Mouse (Mus musculus): ENCODE data around the gene Qsox2. TPM values are rescaled to one million over a fixed set of nuclear protein-coding genes. Genes with fewer than 3 reads are reported as not detected.

Qsox2 gene
- polyA plus RNA-seq, 1 experiment from 2014 or later: 21.2 TPM

DNA sequence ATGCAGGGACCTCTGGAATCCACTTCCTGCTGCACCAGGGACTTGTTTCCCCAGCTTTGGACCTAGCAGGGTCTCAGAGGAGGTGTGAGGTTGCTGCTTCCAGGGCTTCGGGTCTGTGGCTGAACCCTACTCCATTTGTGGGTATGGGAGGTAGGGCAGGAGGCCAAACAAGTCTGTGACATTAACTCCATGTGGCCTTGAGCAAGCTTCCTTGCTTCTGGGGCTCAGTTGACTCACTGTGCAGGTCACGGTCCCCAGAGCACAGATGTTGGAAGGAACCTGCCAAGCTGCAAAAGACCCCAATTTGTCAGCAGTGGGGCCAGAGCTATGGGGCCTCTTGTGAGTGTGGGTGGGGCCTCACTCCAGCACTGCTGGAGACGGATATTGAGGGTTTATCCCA lies 53.0 kb downstream of the Qsox2 start:
- ATAC-seq (ENCODE audit: low read depth): no peak
- peaks cover 6% of the 10 kb centered on the region; the same call in 1 of the 2 replicates for H3K4me1 ChIP-seq (replicated peaks; ENCODE audit: control insufficient read depth, insufficient read depth, low read length)
- H3K36me3 ChIP-seq (ENCODE audit: control insufficient read depth, insufficient read depth, low read length): no peaks in the 10 kb centered on the region
- H3K27ac ChIP-seq (ENCODE audit: low read length): no peak overlapping the region
- no peak overlapping the region for H3K9ac ChIP-seq (ENCODE audit: low read length)
- no peak overlapping the region for H3K4me2 ChIP-seq (ENCODE audit: low read depth, low read length)
- no peaks in the 10 kb centered on the region for H3K9me3 ChIP-seq (ENCODE audit: control insufficient read depth, low read length)
- no peak overlapping the region for H3K4me3 ChIP-seq (ENCODE audit: low read length)
- WGBS: 30% methylated on average over 3 of the region's 3 CpGs
- no peaks in the 10 kb centered on the region for H3K27me3 ChIP-seq (ENCODE audit: control insufficient read depth, insufficient read depth, low read depth, low read length)

DNA sequence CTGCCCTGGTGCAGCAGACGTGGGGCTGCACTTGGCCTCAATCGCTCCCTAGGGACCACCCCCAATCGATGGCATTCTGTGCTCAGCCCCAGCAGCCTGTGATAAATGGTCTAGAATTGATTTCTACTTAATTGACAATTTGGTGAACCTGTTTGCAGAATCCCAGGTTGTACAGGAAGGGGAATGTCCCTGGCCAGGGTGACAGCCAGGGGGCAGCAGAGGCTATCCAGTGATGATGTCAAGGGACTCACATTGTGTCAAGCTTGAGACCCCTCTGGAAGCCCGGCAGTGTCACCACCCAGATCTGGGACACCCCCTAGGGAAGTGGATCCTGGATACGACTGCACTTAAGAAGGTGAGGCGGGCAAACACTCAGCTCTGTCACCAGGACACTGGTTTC lies 54.7 kb downstream of the Qsox2 start:
- no peak overlapping the region for H3K4me3 ChIP-seq (ENCODE audit: low read length)
- H3K27ac ChIP-seq (ENCODE audit: low read length): no peak overlapping the region
- WGBS: 16% methylated on average over 6 of the region's 6 CpGs
- ATAC-seq (ENCODE audit: low read depth): no peak
- no peak overlapping the region for H3K4me2 ChIP-seq (ENCODE audit: low read depth, low read length)
- H3K4me1 ChIP-seq (replicated peaks; ENCODE audit: control insufficient read depth, insufficient read depth, low read length): no peaks in the 10 kb centered on the region
- H3K36me3 ChIP-seq (ENCODE audit: control insufficient read depth, insufficient read depth, low read length): no peaks in the 10 kb centered on the region
- no peaks in the 10 kb centered on the region for H3K9me3 ChIP-seq (ENCODE audit: control insufficient read depth, low read length)
- no peak overlapping the region for H3K9ac ChIP-seq (ENCODE audit: low read length)
- no peaks in the 10 kb centered on the region for H3K27me3 ChIP-seq (ENCODE audit: control insufficient read depth, insufficient read depth, low read depth, low read length)

DNA sequence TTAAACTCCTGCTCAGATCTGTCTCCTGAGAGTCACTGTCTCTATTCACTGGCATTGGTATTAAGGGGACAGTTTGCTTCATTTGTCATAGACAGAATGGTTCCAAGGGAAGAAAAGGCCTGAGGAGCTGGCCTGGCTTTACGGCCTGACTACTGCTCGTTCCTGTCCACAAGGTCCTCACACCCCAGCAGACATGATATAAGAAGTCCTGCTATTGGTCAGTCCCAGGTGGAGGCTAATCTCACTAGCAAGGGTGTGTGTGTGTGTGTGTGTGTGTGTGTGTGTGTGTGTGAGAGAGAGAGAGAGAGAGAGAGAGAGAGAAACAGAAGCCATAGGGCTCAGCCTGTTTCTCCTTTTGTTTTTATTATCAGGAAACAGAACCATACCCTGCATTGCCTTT lies 60.1 kb downstream of the Qsox2 start:
- Histone ChIP-seq H3K4me1 (replicated peaks; ENCODE audit: control insufficient read depth, insufficient read depth, low read length) (no peaks in the 10 kb centered on the region), H3K27me3 (ENCODE audit: control insufficient read depth, insufficient read depth, low read depth, low read length) (peaks cover 5% of the 10 kb centered on the region; the same call in 1 of the 2 replicates), H3K9ac (ENCODE audit: low read length) (no peak overlapping the region), H3K36me3 (ENCODE audit: control insufficient read depth, insufficient read depth, low read length) (no peaks in the 10 kb centered on the region), H3K4me3 (ENCODE audit: low read length) (no peak overlapping the region), H3K4me2 (ENCODE audit: low read depth, low read length) (no peak overlapping the region), H3K27ac (ENCODE audit: low read length) (no peak overlapping the region), H3K9me3 (ENCODE audit: control insufficient read depth, low read length) (no peaks in the 10 kb centered on the region)
- ATAC-seq (ENCODE audit: low read depth): no peak
- 42% methylated on average over 2 of the region's 2 CpGs for WGBS

DNA sequence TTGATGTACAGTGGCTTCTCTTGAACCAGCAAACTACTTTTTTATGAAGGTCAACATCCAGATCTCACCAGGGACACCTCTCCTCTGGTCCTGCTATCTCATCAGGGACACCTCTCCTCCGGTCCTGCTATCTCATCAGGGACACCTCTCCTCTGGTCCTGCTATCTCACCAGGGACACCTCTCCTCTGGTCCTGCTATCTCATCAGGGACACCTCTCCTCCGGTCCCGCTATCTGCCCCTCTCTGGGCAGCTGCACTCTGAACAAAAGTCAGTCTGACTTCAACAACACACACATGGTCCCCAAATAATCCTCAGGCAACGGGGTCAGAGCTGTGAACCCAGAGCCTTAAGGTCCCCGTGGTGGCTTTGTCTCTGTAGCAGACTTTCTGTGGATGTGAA lies 60.6 kb downstream of the Qsox2 start:
- Histone ChIP-seq H3K4me3 (ENCODE audit: low read length) (no peak overlapping the region), H3K27ac (ENCODE audit: low read length) (no peak overlapping the region), H3K9me3 (ENCODE audit: control insufficient read depth, low read length) (no peaks in the 10 kb centered on the region), H3K4me1 (replicated peaks; ENCODE audit: control insufficient read depth, insufficient read depth, low read length) (no peaks in the 10 kb centered on the region), H3K4me2 (ENCODE audit: low read depth, low read length) (no peak overlapping the region), H3K27me3 (ENCODE audit: control insufficient read depth, insufficient read depth, low read depth, low read length) (peaks cover 5% of the 10 kb centered on the region; the same call in 1 of the 2 replicates), H3K36me3 (ENCODE audit: control insufficient read depth, insufficient read depth, low read length) (no peaks in the 10 kb centered on the region), H3K9ac (ENCODE audit: low read length) (no peak overlapping the region)
- WGBS: 25% methylated on average over 5 of the region's 5 CpGs
- no peak for ATAC-seq (ENCODE audit: low read depth)

DNA sequence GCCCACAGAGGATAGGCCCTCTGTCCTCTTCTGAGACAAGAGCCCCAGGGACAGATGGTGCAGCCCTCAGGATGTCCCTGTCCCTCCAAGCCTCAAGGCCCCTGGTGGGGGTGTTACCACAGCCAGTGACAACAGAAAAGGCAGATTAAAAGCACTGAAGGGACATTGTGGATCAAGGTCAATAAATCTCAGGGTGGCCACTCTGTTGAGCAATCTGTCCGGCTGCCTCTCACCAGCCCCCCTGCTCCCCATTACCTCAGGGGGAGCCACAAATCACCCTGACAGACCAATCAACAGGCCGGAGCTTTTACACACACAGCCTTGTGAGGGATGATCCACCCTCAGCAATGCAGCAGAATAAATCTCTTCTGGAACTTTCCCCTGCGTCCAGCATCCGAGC lies 62.1 kb downstream of the Qsox2 start:
- H3K4me2 ChIP-seq (ENCODE audit: low read depth, low read length): no peak overlapping the region
- H3K36me3 ChIP-seq (ENCODE audit: control insufficient read depth, insufficient read depth, low read length): no peaks in the 10 kb centered on the region
- no peak; the same call in 1 of the 2 replicates for ATAC-seq (ENCODE audit: low read depth)
- WGBS: 30% methylated on average over 4 of the region's 4 CpGs
- H3K4me1 ChIP-seq (replicated peaks; ENCODE audit: control insufficient read depth, insufficient read depth, low read length): no peaks in the 10 kb centered on the region
- no peak overlapping the region for H3K27ac ChIP-seq (ENCODE audit: low read length)
- no peak overlapping the region for H3K9ac ChIP-seq (ENCODE audit: low read length)
- no peaks in the 10 kb centered on the region for H3K9me3 ChIP-seq (ENCODE audit: control insufficient read depth, low read length)
- H3K27me3 ChIP-seq (ENCODE audit: control insufficient read depth, insufficient read depth, low read depth, low read length): peaks cover 5% of the 10 kb centered on the region; the same call in 1 of the 2 replicates
- H3K4me3 ChIP-seq (ENCODE audit: low read length): no peak overlapping the region

DNA sequence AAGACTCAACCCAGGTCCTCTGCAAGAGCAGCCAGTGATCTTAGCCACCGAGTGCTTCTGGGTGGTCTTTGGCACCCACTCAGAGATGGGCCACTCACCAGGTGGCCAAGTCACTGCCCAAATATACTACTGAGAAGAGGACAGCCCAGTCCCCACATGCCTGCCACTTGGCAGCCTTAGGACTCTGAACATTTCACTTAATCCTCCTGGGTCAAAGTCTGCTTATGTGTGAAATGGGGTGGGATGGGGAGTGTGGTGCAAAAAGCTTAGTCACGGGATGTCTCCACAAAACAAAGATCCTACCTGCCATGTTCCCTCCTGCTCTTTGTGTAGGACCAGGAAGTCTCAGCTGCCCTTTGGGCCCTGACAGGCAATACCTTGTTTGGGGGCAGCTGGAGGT lies 65.2 kb downstream of the Qsox2 start:
- ATAC-seq (ENCODE audit: low read depth): no peak
- H3K9me3 ChIP-seq (ENCODE audit: control insufficient read depth, low read length): no peaks in the 10 kb centered on the region
- H3K27ac ChIP-seq (ENCODE audit: low read length): no peak overlapping the region
- H3K4me2 ChIP-seq (ENCODE audit: low read depth, low read length): no peak overlapping the region
- H3K27me3 ChIP-seq (ENCODE audit: control insufficient read depth, insufficient read depth, low read depth, low read length): peaks cover 5% of the 10 kb centered on the region; the same call in 1 of the 2 replicates
- 69% methylated on average over 2 of the region's 2 CpGs for WGBS
- H3K4me3 ChIP-seq (ENCODE audit: low read length): no peak overlapping the region
- H3K4me1 ChIP-seq (replicated peaks; ENCODE audit: control insufficient read depth, insufficient read depth, low read length): no peaks in the 10 kb centered on the region
- H3K36me3 ChIP-seq (ENCODE audit: control insufficient read depth, insufficient read depth, low read length): no peaks in the 10 kb centered on the region
- H3K9ac ChIP-seq (ENCODE audit: low read length): no peak overlapping the region

DNA sequence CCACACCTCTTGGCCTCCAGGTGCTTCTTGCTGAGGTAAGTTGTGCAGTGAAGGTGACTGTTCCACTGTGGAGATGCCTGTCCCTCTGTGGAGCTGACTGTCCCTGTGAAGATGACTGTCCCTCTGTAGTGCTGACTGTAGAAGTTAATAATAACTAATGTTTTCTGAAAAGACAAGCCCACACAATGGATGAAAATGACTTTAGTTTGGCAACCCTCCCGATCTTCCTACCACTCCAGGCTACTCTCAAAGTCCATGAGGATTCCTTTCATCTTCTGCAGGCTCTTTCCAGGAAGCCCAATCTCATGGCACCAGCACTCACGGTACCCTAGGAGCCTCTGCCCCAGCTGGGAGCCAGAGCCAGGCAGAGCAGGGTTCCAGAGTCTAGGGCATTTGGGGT lies 66.9 kb downstream of the Qsox2 start:
- no peaks in the 10 kb centered on the region for H3K27me3 ChIP-seq (ENCODE audit: control insufficient read depth, insufficient read depth, low read depth, low read length)
- no peak overlapping the region for H3K4me2 ChIP-seq (ENCODE audit: low read depth, low read length)
- no peaks in the 10 kb centered on the region for H3K4me1 ChIP-seq (replicated peaks; ENCODE audit: control insufficient read depth, insufficient read depth, low read length)
- H3K9me3 ChIP-seq (ENCODE audit: control insufficient read depth, low read length): no peaks in the 10 kb centered on the region
- H3K27ac ChIP-seq (ENCODE audit: low read length): no peak overlapping the region
- H3K4me3 ChIP-seq (ENCODE audit: low read length): no peak overlapping the region
- ATAC-seq (ENCODE audit: low read depth): no peak
- 36% methylated on average over 2 of the region's 2 CpGs for WGBS
- no peaks in the 10 kb centered on the region for H3K36me3 ChIP-seq (ENCODE audit: control insufficient read depth, insufficient read depth, low read length)
- no peak overlapping the region for H3K9ac ChIP-seq (ENCODE audit: low read length)

DNA sequence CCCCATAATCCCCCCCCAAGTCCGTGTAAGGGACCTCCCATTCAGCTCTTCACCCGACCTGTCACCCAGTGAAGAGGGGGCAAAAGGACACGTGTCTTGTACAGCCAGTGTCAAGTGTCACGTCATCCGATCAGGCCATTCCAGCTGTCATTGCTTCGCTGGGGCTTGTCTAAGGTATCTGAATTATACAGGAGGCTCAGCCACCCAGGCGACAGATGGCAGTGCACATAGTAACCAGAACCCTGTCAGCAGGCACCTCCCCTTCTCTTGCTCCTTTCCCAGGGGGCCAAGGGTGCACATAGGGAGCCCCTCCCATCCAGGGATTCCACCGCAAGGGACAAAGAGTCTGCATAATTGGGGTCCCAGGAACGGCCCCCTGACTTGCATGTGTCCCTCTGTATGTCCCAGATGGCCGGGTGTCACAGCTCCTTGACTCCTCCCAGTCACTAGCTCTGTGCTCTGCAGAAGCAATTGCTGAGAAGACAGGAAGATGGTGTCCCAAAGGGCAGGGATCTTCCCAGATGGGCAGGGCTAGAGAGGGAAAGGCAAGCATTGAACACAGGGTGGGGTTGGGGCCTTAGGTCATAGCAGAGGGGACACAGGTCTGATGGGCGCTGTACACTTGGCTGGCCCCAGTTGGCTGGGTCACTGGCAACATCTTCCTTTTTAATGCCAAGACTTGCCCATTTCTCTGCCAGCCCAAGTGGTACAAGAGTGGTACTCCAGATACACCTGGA lies 68.3 kb downstream of the Qsox2 start:
- no peak overlapping the region for H3K4me2 ChIP-seq (ENCODE audit: low read depth, low read length)
- no peaks in the 10 kb centered on the region for H3K4me1 ChIP-seq (replicated peaks; ENCODE audit: control insufficient read depth, insufficient read depth, low read length)
- H3K27ac ChIP-seq (ENCODE audit: low read length): no peak overlapping the region
- ATAC-seq (ENCODE audit: low read depth): no peak
- H3K9ac ChIP-seq (ENCODE audit: low read length): no peak overlapping the region
- no peak overlapping the region for H3K4me3 ChIP-seq (ENCODE audit: low read length)
- no peaks in the 10 kb centered on the region for H3K27me3 ChIP-seq (ENCODE audit: control insufficient read depth, insufficient read depth, low read depth, low read length)
- H3K36me3 ChIP-seq (ENCODE audit: control insufficient read depth, insufficient read depth, low read length): no peaks in the 10 kb centered on the region
- WGBS: 21% methylated on average over 11 of the region's 11 CpGs
- no peaks in the 10 kb centered on the region for H3K9me3 ChIP-seq (ENCODE audit: control insufficient read depth, low read length)

DNA sequence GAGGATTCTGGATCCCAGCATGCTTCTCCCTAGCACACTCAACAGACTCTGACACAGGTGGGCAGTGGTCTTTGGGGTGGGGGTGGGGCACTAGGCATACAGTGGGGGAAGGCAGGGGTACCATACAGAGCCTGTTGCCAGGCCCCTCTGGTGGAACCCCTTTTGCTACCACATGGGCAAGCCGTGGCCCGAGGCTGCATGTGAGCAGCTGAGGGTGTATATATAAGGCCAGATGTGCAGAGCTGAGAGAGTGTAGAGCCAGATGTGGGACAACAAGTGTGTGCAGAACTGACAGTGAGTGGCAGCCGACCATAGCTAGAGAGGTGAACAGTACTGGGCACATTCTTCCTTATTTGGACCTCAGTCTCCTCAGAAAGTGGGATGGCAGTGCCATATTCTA lies 70.4 kb downstream of the Qsox2 start:
- ATAC-seq (ENCODE audit: low read depth): no peak
- H3K4me1 ChIP-seq (replicated peaks; ENCODE audit: control insufficient read depth, insufficient read depth, low read length): no peaks in the 10 kb centered on the region
- no peak overlapping the region for H3K9ac ChIP-seq (ENCODE audit: low read length)
- WGBS: 46% methylated on average over 3 of the region's 3 CpGs
- H3K9me3 ChIP-seq (ENCODE audit: control insufficient read depth, low read length): no peaks in the 10 kb centered on the region
- no peak overlapping the region for H3K4me2 ChIP-seq (ENCODE audit: low read depth, low read length)
- H3K4me3 ChIP-seq (ENCODE audit: low read length): no peak overlapping the region
- H3K27me3 ChIP-seq (ENCODE audit: control insufficient read depth, insufficient read depth, low read depth, low read length): no peaks in the 10 kb centered on the region
- no peak overlapping the region for H3K27ac ChIP-seq (ENCODE audit: low read length)
- H3K36me3 ChIP-seq (ENCODE audit: control insufficient read depth, insufficient read depth, low read length): no peaks in the 10 kb centered on the region
